Mouse (Mus musculus) CH12.LX (cell line): ENCODE results near the gene Stx12. TPM values are rescaled to one million over a fixed set of nuclear protein-coding genes. Genes with fewer than 3 reads are reported as not detected.

Experiments used
- DNase-seq: peaks from one replicate; pipeline ENCODE4 v3.0.0-alpha.2; 2013; ENCODE audit errors: extremely low read depth
- H3K27ac ChIP-seq: 2 replicates; pipeline ENCODE4 v1.5.1; 2012; ENCODE audit warnings: low read depth, mild to moderate bottlenecking, control low read depth, moderate library complexity; ENCODE audit not compliant: insufficient read depth
- H3K27me3 ChIP-seq: replicated peaks from 2 replicates; pipeline ENCODE3; 2012; ENCODE audit warnings: inconsistent platforms
- H3K36me3 ChIP-seq, 2 experiments: replicated peaks in 1 of 2; 2 replicates each; pipeline versions ENCODE3 to v1.6.1; 2012; ENCODE audit warnings: inconsistent platforms in 1 of 2, low read length in 1 of 2, mild to moderate bottlenecking in 1 of 2, mixed read lengths in 1 of 2, moderate library complexity in 1 of 2; ENCODE audit not compliant: control insufficient read depth in 1 of 2, insufficient read depth in 1 of 2
- H3K4me1 ChIP-seq, 2 experiments: 2 replicates each; pipeline ENCODE4 v1.6.1; 2012; ENCODE audit warnings: inconsistent platforms in 1 of 2, moderate library complexity in 1 of 2; ENCODE audit not compliant: insufficient read depth in 2 of 2, control insufficient read depth in 1 of 2
- H3K4me2 ChIP-seq: 2 replicates; pipeline ENCODE4 v1.6.1; 2012; ENCODE audit warnings: low read depth, mild to moderate bottlenecking, control low read depth; ENCODE audit not compliant: poor library complexity, insufficient read depth, severe bottlenecking
- H3K4me3 ChIP-seq, 3 experiments: fragments of 150-350 bp in 1 of 3; sonication (generic) in 1 of 3; replicated peaks in 1 of 3; 2 replicates each; pipeline versions ENCODE3 to v1.5.1; 2011 to 2012; ENCODE audit warnings: low read depth in 2 of 3, low read length in 2 of 3, mild to moderate bottlenecking in 2 of 3, moderate library complexity in 2 of 3, control low read depth in 1 of 3, improper control_type of control experiment in 1 of 3, inconsistent platforms in 1 of 3, mixed read lengths in 1 of 3; ENCODE audit not compliant: poor library complexity in 1 of 3
- H3K79me2 ChIP-seq: replicated peaks from 2 replicates; pipeline ENCODE4 v1.6.1; 2012; ENCODE audit warnings: mild to moderate bottlenecking, moderate library complexity; ENCODE audit not compliant: control insufficient read depth, poor library complexity, insufficient read depth, severe bottlenecking; ENCODE audit errors: extremely low read depth
- H3K9ac ChIP-seq: 2 replicates; pipeline ENCODE4 v1.6.1; 2012; ENCODE audit warnings: low read depth, mild to moderate bottlenecking, control low read depth, moderate library complexity; ENCODE audit not compliant: insufficient read depth
- H3K9me3 ChIP-seq: replicated peaks from 2 replicates; pipeline ENCODE3; 2012; ENCODE audit warnings: low read length, inconsistent platforms, mixed read lengths
- CHD1 ChIP-seq: IDR thresholded peaks from 2 replicates; pipeline ENCODE4 v1.6.1; 2012; ENCODE audit warnings: low read depth, low read length, improper control_type of control experiment, inconsistent platforms
- CTCF ChIP-seq, 2 experiments: IDR thresholded peaks in 1 of 2; conservative IDR thresholded peaks in 1 of 2; 2 replicates each; pipeline ENCODE4 v1.5.1; 2011 to 2012; ENCODE audit warnings: low read depth in 2 of 2, low read length in 2 of 2, improper control_type of control experiment in 1 of 2, inconsistent platforms in 1 of 2, mild to moderate bottlenecking in 1 of 2, moderate library complexity in 1 of 2
- EP300 ChIP-seq: IDR thresholded peaks from 2 replicates; pipeline ENCODE4 v1.6.1; 2011; ENCODE audit warnings: low read length, improper control_type of control experiment
- GABPA ChIP-seq: IDR thresholded peaks from 2 replicates; pipeline ENCODE4 v1.6.1; 2012; ENCODE audit warnings: low read depth, low read length, improper control_type of control experiment, inconsistent platforms; ENCODE audit not compliant: insufficient replicate concordance
- IRF4 ChIP-seq: IDR thresholded peaks from 2 replicates; pipeline ENCODE4 v1.6.1; 2014; ENCODE audit warnings: low read depth, mild to moderate bottlenecking, inconsistent platforms, low read length, improper control_type of control experiment
- MAX ChIP-seq: IDR thresholded peaks from 2 replicates; pipeline ENCODE4 v1.6.1; 2011; ENCODE audit warnings: low read length, improper control_type of control experiment
- MEF2A ChIP-seq: IDR thresholded peaks from 2 replicates; pipeline ENCODE4 v1.6.1; 2014; ENCODE audit warnings: low read depth, mild to moderate bottlenecking, inconsistent platforms, low read length, improper control_type of control experiment, borderline replicate concordance
- MXI1 ChIP-seq: IDR thresholded peaks from 2 replicates; pipeline ENCODE4 v1.6.1; 2011; ENCODE audit warnings: mild to moderate bottlenecking, low read depth, low read length, improper control_type of control experiment
- MYC ChIP-seq: IDR thresholded peaks from 2 replicates; pipeline ENCODE4 v1.6.1; 2011; ENCODE audit warnings: low read depth, mild to moderate bottlenecking, improper control_type of control experiment, low read length
- NELFE ChIP-seq: IDR thresholded peaks from 2 replicates; pipeline ENCODE4 v1.6.1; 2011; ENCODE audit warnings: low read depth, low read length, improper control_type of control experiment
- NRF1 ChIP-seq: IDR thresholded peaks from 2 replicates; pipeline ENCODE4 v1.6.1; 2014; ENCODE audit warnings: low read depth, mild to moderate bottlenecking, inconsistent platforms, low read length, improper control_type of control experiment, moderate library complexity
- PAX5 ChIP-seq: IDR thresholded peaks from 2 replicates; pipeline ENCODE4 v1.6.1; 2012; ENCODE audit warnings: low read length, inconsistent platforms, mixed read lengths
- POLR2A ChIP-seq: IDR thresholded peaks from 2 replicates; pipeline ENCODE4 v1.6.1; 2011; ENCODE audit warnings: low read depth, mild to moderate bottlenecking, improper control_type of control experiment, low read length
- POLR2AphosphoS2 ChIP-seq: IDR thresholded peaks from 2 replicates; pipeline ENCODE4 v1.6.1; 2011; ENCODE audit warnings: low read depth, low read length, improper control_type of control experiment
- SIN3A ChIP-seq: IDR thresholded peaks from 2 replicates; pipeline ENCODE4 v1.6.1; 2012; ENCODE audit warnings: low read length, improper control_type of control experiment, inconsistent platforms
- SMC3 ChIP-seq: IDR thresholded peaks from 2 replicates; pipeline ENCODE4 v1.6.1; 2011; ENCODE audit warnings: low read depth, low read length, improper control_type of control experiment
- TCF12 ChIP-seq: IDR thresholded peaks from 2 replicates; pipeline ENCODE4 v1.6.1; 2014; ENCODE audit warnings: low read depth, mild to moderate bottlenecking, inconsistent platforms, low read length, improper control_type of control experiment
- UBTF ChIP-seq: IDR thresholded peaks from 2 replicates; pipeline ENCODE4 v1.6.1; 2012; ENCODE audit warnings: low read depth, mild to moderate bottlenecking, inconsistent platforms, low read length, improper control_type of control experiment, moderate library complexity
- USF2 ChIP-seq: conservative IDR thresholded peaks from 2 replicates; pipeline ENCODE4 v1.6.1; 2011; ENCODE audit warnings: low read depth, low read length, improper control_type of control experiment
- ZC3H11A ChIP-seq: IDR thresholded peaks from 2 replicates; pipeline ENCODE4 v1.6.1; 2012; ENCODE audit warnings: low read depth, mild to moderate bottlenecking, inconsistent platforms, low read length, improper control_type of control experiment
- ZKSCAN1 ChIP-seq: IDR thresholded peaks from 2 replicates; pipeline ENCODE4 v1.6.1; 2012; ENCODE audit warnings: low read depth, inconsistent platforms, low read length, improper control_type of control experiment, borderline replicate concordance
- ZMIZ1 ChIP-seq: IDR thresholded peaks from 2 replicates; pipeline ENCODE4 v1.6.1; 2012; ENCODE audit warnings: low read depth, mild to moderate bottlenecking, inconsistent platforms, low read length, improper control_type of control experiment
- dilution Hi-C: fragments of 300-500 bp; cut with MboI; formaldehyde crosslinking; loops from 2 replicates; pipeline ENCODE4 v1.14.3; 2020; ENCODE audit warnings: low sequenced_read_pairs; ENCODE audit not compliant: extremely low pct_unique_long_range_greater_than_20kb, extremely low pct_ligation_motif_present
- in situ Hi-C: fragments of 300-500 bp; cut with MboI; formaldehyde crosslinking; loops from 3 replicates; pipeline ENCODE4 v1.14.3; 2019; ENCODE audit warnings: low sequenced_read_pairs, low pct_ligation_motif_present, low pct_unique_long_range_greater_than_20kb, mixed read lengths
- polyA plus RNA-seq: library from polyadenylated mRNA; unstranded; fragments of >175 nt; gene quantifications from 2 replicates; pipeline ENCODE4 v1.2.1, GENCODE M21; 2012; ENCODE audit warnings: low read depth; ENCODE audit not compliant: insufficient read length
- total RNA-seq, 2 experiments: library from RNA; depleted of rRNA; stranded (reverse); fragments of 300-350 nt in 1 of 2; fragments of >200 nt in 1 of 2; gene quantifications; 2 replicates each; pipeline ENCODE4 v1.2.3; 2012 to 2014

The Stx12 gene
- total and polyA plus RNA-seq, 3 experiments = 14.5 to 17.3 (median 15.7) TPM

GRCm38 (mm10) chr4:132871116-132871515 is 13.2 kb downstream of the Stx12 start:
- H3K36me3 ChIP-seq = peaks cover 41 to 82% of the 10 kb centered on the region in 2 experiments
- dilution Hi-C loops = no loop called here

GRCm38 (mm10) chr4:132864856-132865255 is 19.5 kb downstream of the Stx12 start:
- Histone ChIP-seq H3K27me3 (no peaks in the 10 kb centered on the region), H3K79me2 (no peaks in the 10 kb centered on the region), H3K9me3 (no peaks in the 10 kb centered on the region), H3K4me2 (no peak overlapping the region), H3K4me1 (no peaks in the 10 kb centered on the region), H3K9ac (no peak overlapping the region), H3K27ac (no peak overlapping the region), H3K36me3 (peaks cover 43 to 75% of the 10 kb centered on the region in 2 experiments), H3K4me3 (no peak overlapping the region)
- in situ Hi-C loops (no loop called here), dilution Hi-C loops (no loop called here)
- no peak for TF ChIP-seq NRF1
- TF ChIP-seq MEF2A = no peak
- no peak for TF ChIP-seq CTCF (conservative IDR thresholded peaks at IDR 0.05 in 1 of 2, IDR thresholded peaks at IDR 0.05 in 1 of 2; ENCODE audit: low read depth in 2 of 2, low read length in 2 of 2)
- no peak for TF ChIP-seq ZKSCAN1
- no peak for TF ChIP-seq UBTF
- TF ChIP-seq NELFE = no peak
- TF ChIP-seq MAX = no peak
- no peak for TF ChIP-seq POLR2A
- no peak for TF ChIP-seq USF2
- TF ChIP-seq POLR2AphosphoS2 = no peak
- TF ChIP-seq EP300 = no peak
- TF ChIP-seq CHD1 = no peak
- TF ChIP-seq PAX5 = no peak
- TF ChIP-seq SIN3A = no peak
- no peak for TF ChIP-seq TCF12
- no peak for TF ChIP-seq ZMIZ1
- no peak for TF ChIP-seq IRF4
- DNase-seq = no peak

More at GRCm38 (mm10) chr4:132871116-132871515, 13.2 kb downstream of the Stx12 start:
- no peaks in the 10 kb centered on the region for H3K4me1 ChIP-seq
- TF ChIP-seq PAX5 (no peak), ZKSCAN1 (no peak), MXI1 (no peak), ZC3H11A (no peak), MYC (no peak), GABPA (no peak), SMC3 (no peak)
- TF ChIP-seq, all 38 proteins: peak for 0
- Histone ChIP-seq H3K4me2 (no peak overlapping the region), H3K79me2 (no peaks in the 10 kb centered on the region; the same call in 1 of the 2 replicates), H3K27me3 (no peaks in the 10 kb centered on the region), H3K4me3 (no peak overlapping the region), H3K27ac (no peak overlapping the region), H3K9ac (no peak overlapping the region), H3K9me3 (no peaks in the 10 kb centered on the region)
- no peak for DNase-seq
- in situ Hi-C loops = no loop called here
